Mouse (Mus musculus): Measurements from ENCODE around the gene Ufsp2.
A peak's percentile ranks its signal among the peaks of the same experiment; 100 is the strongest.

Ufsp2 gene

DNA sequence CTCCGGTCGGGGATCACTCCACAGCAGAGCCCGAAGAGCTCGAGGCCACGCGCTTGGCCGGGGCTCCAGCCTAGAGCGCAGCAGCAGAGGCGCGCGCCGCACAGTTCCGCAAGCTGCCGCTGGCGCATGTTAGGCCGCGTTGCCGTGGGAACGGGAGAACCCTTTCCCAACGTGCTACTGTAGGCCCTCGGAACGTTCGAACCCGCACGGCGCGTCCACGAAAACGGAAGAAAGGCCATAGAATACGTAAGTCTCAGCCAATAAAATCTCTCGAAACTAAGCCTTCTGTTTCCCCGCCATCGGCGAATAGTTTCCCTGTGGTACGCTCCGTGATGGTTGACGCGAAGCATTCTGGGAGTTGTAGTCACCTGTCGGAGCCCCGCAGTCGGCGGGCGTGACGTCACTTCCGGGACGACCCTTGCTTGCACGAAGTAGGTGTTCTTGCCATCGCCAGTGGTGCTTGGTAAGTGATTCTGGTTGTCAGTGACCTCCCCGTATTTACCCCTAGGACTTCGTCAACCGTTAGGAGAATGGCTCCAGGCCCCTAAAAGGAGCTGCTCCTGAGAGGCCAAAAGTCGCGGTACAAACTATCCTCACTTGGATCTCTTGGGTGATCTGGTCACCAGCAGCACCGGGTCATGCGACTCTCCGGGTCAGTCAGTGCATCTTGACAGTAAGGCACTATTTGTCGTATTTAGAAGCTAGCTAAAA is at the start of gene Ufsp2, which contains the start of gene 1700029J07Rik:
Gene Ufsp2 (plus strand): TSS at position 403 of the 711 bp plus-strand sequence.
Gene 1700029J07Rik (minus strand): TSS at position 127 of the 711 bp plus-strand sequence.
- peak; percentile 97 for DNase-seq (ENCODE audit: low spot score)

DNA sequence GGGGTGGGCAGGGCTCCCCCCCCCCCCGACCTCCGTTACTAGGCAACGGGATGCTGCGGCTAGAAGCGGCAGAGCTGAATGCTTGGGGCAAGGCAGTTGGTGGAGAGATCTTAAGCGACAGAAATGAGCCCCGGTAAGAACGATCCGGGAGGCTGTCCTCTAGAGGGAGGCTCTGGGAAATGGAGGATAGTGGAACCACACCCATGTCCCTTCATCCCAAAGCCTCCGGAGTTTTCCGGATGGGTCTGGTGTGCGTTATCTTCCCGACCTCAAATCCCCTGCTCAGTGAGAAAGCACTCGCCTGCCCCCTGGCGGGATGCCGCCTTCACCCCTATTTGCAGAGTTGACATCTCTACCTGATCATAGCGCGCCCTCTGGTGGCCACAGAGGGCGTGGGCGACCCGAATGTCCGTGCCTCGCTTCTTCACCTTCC is 40.7 kb upstream of the Ufsp2 start, which contains the start of gene Ccdc110:
Gene Ccdc110 (plus strand): TSS at position 38 of the 433 bp plus-strand sequence.
- DNase-seq (ENCODE audit: low spot score), result peak; percentile 72

DNA sequence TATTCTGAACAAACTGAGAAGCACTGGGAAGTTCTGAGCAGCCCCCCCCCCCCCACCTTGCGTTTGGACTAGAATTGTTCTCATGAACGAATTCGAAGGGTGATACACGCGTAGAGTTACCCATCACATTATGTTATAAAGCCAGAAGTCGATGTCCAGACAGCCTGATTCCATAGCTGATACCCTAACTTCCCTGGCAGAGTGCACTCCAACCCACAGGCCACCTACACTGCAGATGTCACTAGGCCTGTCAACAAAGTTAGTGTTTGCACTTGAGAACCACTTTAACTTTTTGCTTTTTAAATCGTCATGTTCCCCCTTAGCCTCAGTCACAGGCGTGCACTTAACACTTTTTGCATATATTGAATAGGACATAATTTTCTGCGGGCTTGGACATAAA is 38.3 kb upstream of the Ufsp2 start:
- DNase-seq (ENCODE audit: low spot score), result no peak

GRCm38 (mm10) chr8:45946283-45946682 is 29.0 kb upstream of the Ufsp2 start:
- no peak for DNase-seq (ENCODE audit: low spot score)

- DNase-seq (ENCODE audit: low spot score), result no peak
These were observed 24.7 kb upstream of the Ufsp2 start for GRCm38 (mm10) chr8:45950622-45951021.

DNA sequence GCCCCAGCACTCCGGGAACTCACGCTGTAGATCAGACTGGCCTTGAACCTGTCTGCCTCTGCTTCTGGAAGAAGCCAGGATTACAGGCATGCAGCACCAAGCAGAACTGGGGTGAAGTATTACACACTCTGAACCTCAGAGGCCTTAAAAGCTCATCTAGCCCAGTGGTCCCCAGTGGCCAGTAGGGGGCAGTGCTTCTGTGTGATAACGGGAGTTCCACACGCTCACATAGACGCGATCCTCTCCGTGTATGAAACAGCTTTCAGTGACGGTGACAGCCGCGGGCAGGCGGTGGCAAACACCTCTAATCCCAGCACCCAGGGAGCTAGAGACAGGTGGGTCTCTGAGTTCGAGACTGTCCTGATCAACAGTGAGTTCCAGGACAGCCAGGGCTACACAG is 4.4 kb upstream of the Ufsp2 start:
- DNase-seq (ENCODE audit: low spot score), result no peak

DNA sequence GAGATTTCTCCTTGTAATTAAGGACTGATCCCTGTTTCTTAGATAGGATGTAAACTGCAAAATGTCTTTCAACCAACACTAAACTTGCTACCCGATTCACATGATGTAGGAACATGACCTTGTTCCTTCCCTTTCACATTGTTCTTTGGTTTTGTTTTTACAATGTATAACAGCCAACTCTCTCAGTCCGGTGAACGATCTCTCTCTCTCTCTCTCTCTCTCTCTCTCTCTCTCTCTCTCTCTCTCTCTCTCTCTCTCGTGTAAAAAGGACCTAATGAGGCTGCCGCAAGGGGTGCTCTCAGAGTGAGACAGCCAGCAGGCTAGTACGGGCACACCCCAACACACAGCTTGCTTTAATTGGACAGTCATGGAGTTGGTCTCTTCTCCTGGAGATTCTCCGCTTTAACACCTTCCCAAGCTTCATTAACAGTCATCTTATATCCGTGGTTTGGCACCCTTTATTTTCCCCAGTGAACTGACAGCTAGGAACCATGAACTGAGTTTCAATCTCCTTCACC is 1.3 kb upstream of the Ufsp2 start:
- no peak for DNase-seq (ENCODE audit: low spot score)

- DNase-seq (ENCODE audit: low spot score), result no peak
These were observed 625 bp downstream of the Ufsp2 start for GRCm38 (mm10) chr8:45975837-45976468.

GRCm38 (mm10) chr8:45986665-45987064 is 11.3 kb downstream of the Ufsp2 start:
- no peak for DNase-seq (ENCODE audit: low spot score)

DNA sequence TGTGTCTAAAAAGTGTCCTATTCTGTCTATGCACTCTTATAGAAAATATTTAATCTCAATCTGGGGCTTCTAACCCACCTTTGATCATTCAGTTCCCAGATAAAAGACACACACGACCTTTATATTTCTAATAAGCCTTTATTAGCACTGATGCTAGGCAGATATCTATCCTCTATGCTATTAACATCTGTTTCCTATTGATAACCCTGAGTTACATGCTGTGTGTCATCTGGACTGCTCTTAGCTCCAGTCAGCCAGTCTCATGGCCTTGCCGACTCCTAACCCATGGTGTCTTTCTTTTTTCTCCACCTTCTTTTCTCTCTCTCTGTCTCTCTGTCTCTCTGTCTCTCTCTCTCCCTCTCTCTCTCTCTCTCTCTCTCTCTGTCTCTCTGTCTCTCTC is 12.9 kb downstream of the Ufsp2 start:
- no peak for DNase-seq (ENCODE audit: low spot score)

DNA sequence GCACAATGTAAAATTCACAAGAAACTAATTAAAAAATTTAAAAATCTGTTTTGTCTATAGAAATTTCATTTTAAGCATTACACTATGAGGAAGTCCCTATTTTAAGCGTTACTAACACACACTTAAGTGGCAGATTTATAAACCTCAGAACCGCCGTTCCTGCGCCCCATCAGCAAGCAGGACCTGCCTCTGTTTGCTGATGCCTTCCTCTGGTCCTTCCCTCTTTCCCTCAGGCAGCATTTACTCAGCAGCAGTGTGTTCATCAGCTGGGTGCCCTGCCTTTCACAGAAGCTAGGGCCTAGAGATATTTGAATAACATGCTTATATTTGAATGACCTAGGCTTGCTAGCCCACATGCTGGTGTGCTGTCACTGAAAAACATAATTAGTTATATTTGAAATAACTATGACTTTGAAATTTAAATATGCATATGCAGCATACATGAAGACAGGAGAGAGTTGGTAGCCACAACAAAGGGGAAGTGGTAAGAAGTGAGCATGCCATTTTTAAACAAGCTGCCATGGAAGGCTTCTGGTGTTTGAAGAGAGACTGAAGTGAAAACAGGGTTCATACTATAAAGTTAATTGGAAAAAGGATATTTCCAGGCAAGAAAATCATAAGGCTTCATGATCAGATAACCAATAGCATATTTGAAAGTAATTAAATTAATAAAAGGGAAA is 15.4 kb downstream of the Ufsp2 start:
- DNase-seq (ENCODE audit: low spot score), result no peak

DNA sequence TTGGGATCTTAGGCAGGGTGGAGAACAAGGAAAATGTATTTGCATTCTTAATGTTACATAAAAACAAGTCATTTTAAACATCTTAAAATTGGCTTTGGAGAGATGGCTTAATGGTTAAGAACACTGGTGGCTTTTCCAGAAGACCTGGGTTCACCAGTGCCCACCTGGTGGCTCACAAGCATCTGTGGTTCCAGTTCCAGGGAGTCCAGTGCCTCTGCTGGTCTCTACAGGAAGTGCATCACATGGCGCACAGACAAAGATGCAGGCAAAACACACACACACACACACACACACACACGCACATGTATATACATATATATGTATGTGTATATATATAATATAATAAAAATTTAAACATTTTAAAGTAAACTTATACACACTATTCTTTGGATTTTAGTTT is 18.8 kb downstream of the Ufsp2 start:
- DNase-seq (ENCODE audit: low spot score), result no peak

DNA sequence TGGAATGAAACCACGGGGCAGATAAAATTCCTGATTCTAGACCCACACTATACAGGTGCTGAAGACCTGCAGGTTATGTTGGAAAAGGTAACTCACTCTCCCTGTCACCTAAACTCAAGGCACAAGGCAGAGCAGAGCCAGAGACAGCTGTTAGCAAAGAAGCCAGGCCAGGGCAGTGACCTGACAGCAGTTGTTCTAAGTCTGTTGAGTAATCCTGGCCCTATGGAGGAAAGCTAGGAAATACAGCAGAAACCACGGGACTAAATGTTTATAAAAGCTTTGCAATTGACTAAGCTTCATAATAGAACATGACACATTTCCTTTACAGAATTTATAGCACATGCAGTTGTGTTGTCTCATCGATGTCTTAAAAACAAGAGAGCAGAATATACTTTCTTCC is 20.2 kb downstream of the Ufsp2 start:
- no peak for DNase-seq (ENCODE audit: low spot score)

GRCm38 (mm10) chr8:45998228-45998627 is 22.9 kb downstream of the Ufsp2 start:
- DNase-seq (ENCODE audit: low spot score), result no peak

DNA sequence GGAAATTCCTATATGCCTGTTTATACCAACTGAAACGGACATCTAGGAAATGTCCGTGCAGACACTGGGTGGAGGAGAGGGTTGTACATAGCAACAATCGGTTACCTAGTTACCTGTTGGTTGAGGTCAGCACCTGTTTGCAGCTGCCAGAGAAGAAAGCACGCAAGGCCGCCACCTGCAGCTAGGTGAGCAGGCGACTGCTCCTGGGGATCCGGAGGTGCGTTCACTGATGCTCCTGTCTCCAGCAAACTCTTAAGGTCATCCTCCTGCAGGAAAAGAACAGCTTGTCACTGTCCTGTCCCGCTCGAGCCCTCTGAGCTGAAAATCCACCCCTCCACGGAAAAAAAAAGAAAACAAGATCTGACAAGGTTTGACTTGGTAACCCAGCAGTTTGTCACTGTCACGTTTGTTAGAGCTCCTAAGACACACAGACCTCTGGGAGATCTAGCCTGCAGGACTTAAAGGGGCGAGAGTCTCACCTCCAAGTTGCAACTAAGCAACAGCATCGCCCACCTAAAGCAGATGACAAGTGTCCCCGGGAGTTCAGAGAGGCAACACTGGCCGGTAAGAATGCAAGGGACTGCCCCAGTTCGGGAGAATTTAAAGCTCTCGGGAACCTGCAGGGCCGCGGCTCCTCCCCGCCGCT is 23.9 kb downstream of the Ufsp2 start, which contains the start of gene Lrp2bp:
Gene Lrp2bp (plus strand): TSS at position 166 of the 646 bp plus-strand sequence.
- DNase-seq (ENCODE audit: low spot score), result peak; percentile 63

DNA sequence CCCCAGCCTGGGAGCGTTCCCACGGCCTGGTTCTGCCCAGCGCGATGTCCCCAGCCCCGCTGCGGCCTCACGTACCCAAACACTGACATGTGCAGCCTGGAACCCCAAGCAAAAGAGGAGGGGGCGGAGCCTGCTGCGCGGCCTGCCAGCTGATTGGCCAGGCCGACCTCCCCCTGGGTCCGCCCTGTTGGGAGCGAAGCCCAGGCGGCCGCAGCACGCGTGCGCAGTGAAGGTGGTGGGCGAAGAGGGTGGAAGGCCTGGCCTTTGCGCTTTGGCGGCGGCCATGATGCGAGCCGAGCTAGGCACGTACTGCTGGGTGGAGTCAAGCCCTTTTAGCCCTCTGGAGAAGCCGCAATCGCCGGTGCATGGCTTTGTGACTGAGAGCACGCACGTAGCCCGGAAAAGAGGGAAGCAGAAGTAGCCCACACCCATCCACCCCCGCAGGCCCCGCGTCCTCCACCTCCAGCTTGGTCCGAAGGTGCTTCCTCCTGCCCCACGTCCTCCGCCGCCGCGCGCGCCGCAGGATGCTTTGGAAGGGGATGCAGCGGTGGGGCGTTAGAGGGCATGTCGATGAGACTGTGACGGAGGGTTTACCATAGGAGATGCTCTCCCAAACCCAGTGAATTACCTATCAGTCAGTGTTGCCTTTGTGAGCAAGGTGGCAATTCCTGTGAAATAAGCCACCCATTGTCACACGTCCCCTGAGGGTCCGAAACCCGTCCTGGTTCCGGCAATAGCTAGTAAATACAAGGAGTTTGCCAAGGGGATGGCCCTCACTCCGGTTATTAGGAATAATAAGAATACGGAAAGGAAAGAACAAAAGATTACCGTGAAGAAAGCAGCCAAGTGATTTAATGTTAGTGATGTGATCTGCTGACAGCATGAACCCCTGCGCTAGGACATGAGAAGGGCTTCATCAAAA is 24.7 kb downstream of the Ufsp2 start:
- DNase-seq (ENCODE audit: low spot score), result peak; percentile 99

DNA sequence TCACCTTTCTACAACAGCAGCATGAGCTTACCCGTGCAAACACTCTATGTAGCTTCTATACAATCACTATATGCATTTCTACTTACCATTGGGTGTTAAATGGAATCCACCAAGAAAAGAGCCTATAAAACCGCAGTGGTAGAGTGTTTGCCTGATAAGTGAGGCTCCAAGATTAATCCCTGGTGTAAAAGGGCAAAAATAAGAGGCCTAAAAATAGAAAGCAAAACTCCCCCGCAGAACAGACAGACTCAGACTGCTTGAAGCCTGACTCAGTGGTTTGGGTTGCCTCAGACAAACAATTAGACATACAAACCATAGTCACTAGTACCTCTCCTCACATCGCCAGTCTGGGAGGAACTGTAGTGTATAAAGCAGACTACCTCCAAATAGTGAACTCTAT is 30.3 kb downstream of the Ufsp2 start, which contains the start of gene Ankrd37:
Gene Ankrd37 (minus strand): TSS at position 112 of the 400 bp plus-strand sequence.
- DNase-seq (ENCODE audit: low spot score), result no peak

GRCm38 (mm10) chr8:46007050-46007672 is 31.8 kb downstream of the Ufsp2 start:
- peak; percentile 24 for DNase-seq (ENCODE audit: low spot score)

- no peak for DNase-seq (ENCODE audit: low spot score)
These were observed 35.0 kb downstream of the Ufsp2 start for GRCm38 (mm10) chr8:46010306-46010705.
